Mouse (Mus musculus) gastrocnemius, adult 2 months (tissue): Measurements from ENCODE around the gene Ddx24. TPM values are rescaled to one million over a fixed set of nuclear protein-coding genes. Genes with fewer than 3 reads are reported as not detected.
A peak's percentile ranks its signal among the peaks of the same experiment; 100 is the strongest.

Experiments used
- DNase-seq: peaks from one replicate; pipeline ENCODE4 v3.0.0; 2022
- H3K27ac ChIP-seq: fragments of 200-600 bp; 2 replicates; pipeline ENCODE4 v1.8.1; 2022; ENCODE audit warnings: mild to moderate bottlenecking
- H3K4me3 ChIP-seq: fragments of 200-600 bp; 2 replicates; pipeline ENCODE4 v1.8.1; 2022; ENCODE audit warnings: mild to moderate bottlenecking, moderate library complexity
- CTCF ChIP-seq: fragments of 200-600 bp; IDR thresholded peaks from 2 replicates; pipeline ENCODE4 v1.8.1; 2022; ENCODE audit warnings: antibody characterized with exemption, mild to moderate bottlenecking, moderate library complexity
- intact Hi-C: fragments of 180-260 bp; cut with DNase I; formaldehyde crosslinking; loops from one replicate; pipeline ENCODE4 v1.15.1; 2025
- total RNA-seq, 2 experiments: library from RNA; stranded (reverse); gene quantifications; 2 replicates each; pipeline ENCODE4 v1.2.3; 2021

Gene Ddx24
- total RNA-seq, 2 experiments from 2014 or later, result 75.2 to 83.5 TPM

- H3K4me3 ChIP-seq, result peak overlapping the region; percentile 85
- no peak for TF ChIP-seq CTCF
- peak; percentile 88 for DNase-seq
- peak overlapping the region; percentile 98 for H3K27ac ChIP-seq
- intact Hi-C loops, result no loop called here
Observed at GRCm38 (mm10) chr12:103358951-103359801, 66.5 kb downstream of the Ddx24 start.

- H3K4me3 ChIP-seq, result peak overlapping the region; percentile 85
- TF ChIP-seq CTCF, result no peak
- peak; percentile 93 for DNase-seq
- intact Hi-C loops, result no loop called here
- peak overlapping the region; percentile 98 for H3K27ac ChIP-seq
Observed at GRCm38 (mm10) chr12:103358216-103358615, 67.4 kb downstream of the Ddx24 start.

Other genes starting within 250 kb of the Ddx24 start
- 10 to 100 TPM; 20.8 to 28.6 TPM for gene Prima1, start 183.7 kb downstream of the Ddx24 start, total RNA-seq
- not detected for gene Fam181a, start 114.9 kb downstream of the Ddx24 start, total RNA-seq
- gene Asb2, start 69.8 kb downstream of the Ddx24 start, total RNA-seq, result 100 to 1,000 TPM; 548 to 725 TPM
- gene Otub2, start 37.1 kb downstream of the Ddx24 start, total RNA-seq, result 1 to 10 TPM; 5.7 to 7.3 TPM
- gene 9330161L09Rik, start 18.0 kb downstream of the Ddx24 start, total RNA-seq, result 1 to 10 TPM in 1 of 2 experiments, under 1 TPM in 1; 0.82 to 1.9 TPM
- 10 to 100 TPM; 46.8 to 61.0 TPM for gene Ifi27, start 8.4 kb upstream of the Ddx24 start, total RNA-seq
- gene Ifi27l2a, start 17.9 kb upstream of the Ddx24 start, total RNA-seq, result 10 to 100 TPM in 1 of 2 experiments, 1 to 10 TPM in 1; 5.9 to 11.1 TPM
- not detected for gene Ifi27l2b, start 31.4 kb upstream of the Ddx24 start, total RNA-seq
- under 1 TPM; 0.25 to 0.31 TPM for gene Ppp4r4, start 106.5 kb upstream of the Ddx24 start, total RNA-seq
- gene Serpina10, start 205.6 kb upstream of the Ddx24 start, total RNA-seq, result not detected
- gene Serpina6, start 231.4 kb upstream of the Ddx24 start, total RNA-seq, result not detected